In the genomic region with DNA sequence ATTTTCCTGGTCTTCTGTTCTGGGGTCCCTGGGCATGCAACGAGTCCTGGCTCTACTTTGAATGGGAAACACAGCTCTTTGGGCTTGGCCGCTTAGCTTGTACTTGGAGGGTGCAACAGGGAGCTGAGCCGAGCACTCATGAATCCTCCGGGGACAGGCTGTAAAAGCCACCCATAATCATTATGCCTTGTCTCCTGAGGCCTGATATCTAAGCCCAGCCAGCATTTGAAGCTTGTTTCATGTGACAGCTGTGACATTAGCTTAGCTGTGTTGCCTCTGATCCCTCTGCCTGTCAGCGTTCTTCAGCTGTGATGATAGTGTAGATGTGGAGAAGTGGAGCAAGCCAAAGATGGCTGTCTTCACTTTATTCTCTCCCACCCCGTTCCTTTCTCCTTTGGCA, we compare ENCODE assay signal across 15 mouse cellular contexts. TPM values are rescaled to one million over a fixed set of nuclear protein-coding genes. Genes with fewer than 3 reads are reported as not detected.
DNase-seq lines count a peak whose midpoint lies in the region; ATAC-seq and TF ChIP-seq lines count a peak whose summit lies in the region.
"Had no signal": no experiment of that assay in that cellular context is flagged by ENCODE, and none has a peak within 500 bp of the region (broad histone marks: within the 10 kb centered on the region; RNA-seq: fewer than 3 reads in every experiment).

No protein-coding gene starts in this region.

- TF ChIP-seq CTCF in heart, postnatal 0 days (IDR thresholded peaks at IDR 0.05; ENCODE audit: low read depth) = no peak

- H3K4me2 ChIP-seq in embryonic facial prominence, embryonic 14.5 days (ENCODE audit: low read depth, low read length) = no peak overlapping the region
- H3K4me2 ChIP-seq in heart, embryonic 14.5 days (ENCODE audit: low read length) = peak overlapping the region; percentile 37
- H3K4me2 ChIP-seq in heart, postnatal 0 days (ENCODE audit: low read depth, low read length) = peak overlapping the region; percentile 12; the same call in 1 of the 2 replicates
- H3K4me2 ChIP-seq in midbrain, embryonic 16.5 days (ENCODE audit: low read length) = peak overlapping the region; percentile 24

- no peak overlapping the region for H3K27ac ChIP-seq in embryonic facial prominence, embryonic 14.5 days (replicated peaks; ENCODE audit: low read depth, low read length)
- no peak overlapping the region; the same call in 1 of the 2 replicates for H3K27ac ChIP-seq in embryonic facial prominence, embryonic 10.5 days (replicated peaks)
- peak overlapping the region; percentile 63 to 68 for H3K27ac ChIP-seq in heart, embryonic 14.5 days (replicated peaks in 1 of 2; ENCODE audit: control insufficient read depth in 1 of 2, insufficient read depth in 1 of 2, low read depth in 2 of 2, low read length in 2 of 2)
- H3K27ac ChIP-seq in heart, postnatal 0 days (ENCODE audit: low read depth) = peak overlapping the region; percentile 58
- peak overlapping the region; percentile 19; the same call in 1 of the 2 replicates for H3K27ac ChIP-seq in midbrain, embryonic 16.5 days (ENCODE audit: low read length)
- H3K27ac ChIP-seq: limb, embryonic 10.5 days; liver, embryonic 14.5 days; stomach, postnatal 0 days had no signal

- 73% methylated on average over 6 of the region's 6 CpGs for WGBS in embryonic facial prominence, embryonic 14.5 days
- 87% methylated on average over 6 of the region's 6 CpGs for WGBS in embryonic facial prominence, embryonic 10.5 days
- 27% methylated on average over 6 of the region's 6 CpGs for WGBS in heart, embryonic 14.5 days
- 37% methylated on average over 6 of the region's 6 CpGs for WGBS in heart, postnatal 0 days
- WGBS in midbrain, embryonic 16.5 days = 36% methylated on average over 6 of the region's 6 CpGs

- peak; percentile 62 for DNase-seq in embryonic facial prominence, embryonic 14.5 days (ENCODE audit: low spot score)
- no peak for DNase-seq in embryonic facial prominence, embryonic 10.5 days (ENCODE audit: low spot score)
- no peak for DNase-seq in heart, adult 8-10 months (ENCODE audit: low spot score)
- DNase-seq in heart, postnatal 0 days (ENCODE audit: low spot score) = no peak
- no peak for DNase-seq in kidney, postnatal 25 days
- DNase-seq in frontal cortex, postnatal 36 days (ENCODE audit: low spot score in 2 of 2) = no peak
- DNase-seq: cerebellum, adult 11-12 months; kidney, adult 18-20 months; spleen, adult 18-20 months; thymus, postnatal 36 days had no signal

- peaks cover 5% of the 10 kb centered on the region; the same call in 1 of the 2 replicates for H3K9me3 ChIP-seq in embryonic facial prominence, embryonic 14.5 days (ENCODE audit: control insufficient read depth, low read length)
- H3K9me3 ChIP-seq in embryonic facial prominence, embryonic 10.5 days = peaks cover 6% of the 10 kb centered on the region; the same call in 1 of the 2 replicates
- H3K9me3 ChIP-seq in heart, embryonic 14.5 days (ENCODE audit: control insufficient read depth, low read length) = no peaks in the 10 kb centered on the region
- no peaks in the 10 kb centered on the region for H3K9me3 ChIP-seq in heart, postnatal 0 days (replicated peaks; ENCODE audit: control insufficient read depth, low read length)
- no peaks in the 10 kb centered on the region for H3K9me3 ChIP-seq in midbrain, embryonic 16.5 days (replicated peaks; ENCODE audit: control insufficient read depth, low read length, poor library complexity, severe bottlenecking)
- H3K9me3 ChIP-seq: limb, embryonic 10.5 days had no signal

- peaks cover 29% of the 10 kb centered on the region for H3K4me1 ChIP-seq in embryonic facial prominence, embryonic 14.5 days (ENCODE audit: control insufficient read depth, insufficient read depth, low read length)
- peaks cover 64% of the 10 kb centered on the region for H3K4me1 ChIP-seq in embryonic facial prominence, embryonic 10.5 days
- peaks cover 51 to 56% of the 10 kb centered on the region in 2 experiments for H3K4me1 ChIP-seq in heart, embryonic 14.5 days (ENCODE audit: control insufficient read depth in 2 of 2, insufficient read depth in 2 of 2, low read length in 2 of 2)
- H3K4me1 ChIP-seq in heart, postnatal 0 days (ENCODE audit: control insufficient read depth, insufficient read depth) = peaks cover 64% of the 10 kb centered on the region
- H3K4me1 ChIP-seq in midbrain, embryonic 16.5 days (ENCODE audit: control insufficient read depth, insufficient read depth, low read length) = peaks cover 52% of the 10 kb centered on the region

- H3K9ac ChIP-seq in embryonic facial prominence, embryonic 14.5 days (ENCODE audit: low read depth, low read length) = no peak overlapping the region
- peak overlapping the region; percentile 22; the same call in 1 of the 2 replicates for H3K9ac ChIP-seq in heart, embryonic 14.5 days (ENCODE audit: low read length)
- H3K9ac ChIP-seq in heart, postnatal 0 days (replicated peaks; ENCODE audit: low read depth, low read length) = no peak overlapping the region
- no peak overlapping the region for H3K9ac ChIP-seq in midbrain, embryonic 16.5 days (ENCODE audit: low read depth, low read length)
- H3K9ac ChIP-seq: liver, embryonic 14.5 days had no signal

- no peaks in the 10 kb centered on the region for H3K27me3 ChIP-seq in embryonic facial prominence, embryonic 14.5 days (replicated peaks; ENCODE audit: control insufficient read depth, insufficient read depth, low read length)
- H3K27me3 ChIP-seq in embryonic facial prominence, embryonic 10.5 days (replicated peaks; ENCODE audit: low read depth, poor library complexity, severe bottlenecking) = no peaks in the 10 kb centered on the region
- no peaks in the 10 kb centered on the region for H3K27me3 ChIP-seq in heart, embryonic 14.5 days (ENCODE audit: control insufficient read depth, insufficient read depth, low read length)
- no peaks in the 10 kb centered on the region for H3K27me3 ChIP-seq in heart, postnatal 0 days (ENCODE audit: control insufficient read depth, insufficient read depth, low read length)
- H3K27me3 ChIP-seq in midbrain, embryonic 16.5 days (ENCODE audit: control insufficient read depth, insufficient read depth, low read depth, low read length) = no peaks in the 10 kb centered on the region

- no peak for TF ChIP-seq EP300 in heart, postnatal 0 days (IDR thresholded peaks at IDR 0.05; ENCODE audit: low read depth)

- ATAC-seq in embryonic facial prominence, embryonic 14.5 days (ENCODE audit: low read depth) = no peak
- no peak for ATAC-seq in heart, embryonic 14.5 days (ENCODE audit: insufficient number of reproducible peaks, insufficient read depth, low FRiP score, low read depth)
- no peak for ATAC-seq in heart, postnatal 0 days (ENCODE audit: insufficient read depth, low read depth)
- no peak for ATAC-seq in midbrain, embryonic 16.5 days

- H3K36me3 ChIP-seq in embryonic facial prominence, embryonic 14.5 days (ENCODE audit: control insufficient read depth, insufficient read depth, low read length) = peaks cover 12% of the 10 kb centered on the region; the same call in 1 of the 2 replicates
- peaks cover 68% of the 10 kb centered on the region for H3K36me3 ChIP-seq in embryonic facial prominence, embryonic 10.5 days (replicated peaks)
- peaks cover 5% of the 10 kb centered on the region; the same call in 1 of the 2 replicates for H3K36me3 ChIP-seq in heart, embryonic 14.5 days (ENCODE audit: control insufficient read depth, insufficient read depth, low read length)
- no peaks in the 10 kb centered on the region for H3K36me3 ChIP-seq in heart, postnatal 0 days (replicated peaks; ENCODE audit: control insufficient read depth, insufficient read depth, low read length)
- H3K36me3 ChIP-seq in midbrain, embryonic 16.5 days (ENCODE audit: control insufficient read depth, insufficient read depth, low read length) = no peaks in the 10 kb centered on the region

- no peak overlapping the region for H3K4me3 ChIP-seq in embryonic facial prominence, embryonic 14.5 days (ENCODE audit: low read depth, low read length)
- H3K4me3 ChIP-seq in embryonic facial prominence, embryonic 10.5 days = no peak overlapping the region
- no peak overlapping the region for H3K4me3 ChIP-seq in heart, embryonic 14.5 days (ENCODE audit: control insufficient read depth in 1 of 2, insufficient read depth in 1 of 2, low read depth in 1 of 2, low read length in 2 of 2)
- no peak overlapping the region for H3K4me3 ChIP-seq in heart, postnatal 0 days (ENCODE audit: low read depth, low read length)
- H3K4me3 ChIP-seq in midbrain, embryonic 16.5 days (ENCODE audit: low read depth, low read length) = no peak overlapping the region
- H3K4me3 ChIP-seq: limb, embryonic 10.5 days had no signal

RNA-seq across cellular contexts. Expression of a gene that starts 5.3 kb away (rescaled TPM):
- 30.0 and 30.2 TPM in 2 replicates for polyA plus RNA-seq in embryonic facial prominence, embryonic 14.5 days (2014; fragmentation: Nextera tagmentation; extraction: Ambion mirVana)
- 52.7 and 54.5 TPM in 2 replicates for polyA plus RNA-seq in embryonic facial prominence, embryonic 10.5 days (2016; fragmentation: Nextera tagmentation; extraction: Ambion mirVana)
- 23.3 and 30.6 TPM in 2 replicates for polyA plus RNA-seq in heart, embryonic 14.5 days (2014; fragmentation: Nextera tagmentation; extraction: Ambion mirVana)
- total RNA-seq in heart, adult 8-10 months (2022) = 10 to 100 TPM; 14.3 to 18.7 (median 17.6) TPM
- total RNA-seq in heart, postnatal 0 days (2014; rRNA removed; ENCODE audit: low replicate concordance) = 51.1 and 77.3 TPM in 2 replicates
- polyA plus RNA-seq in heart, postnatal 0 days (2015; fragmentation: Nextera tagmentation; extraction: Ambion mirVana) = 27.7 and 29.2 TPM in 2 replicates
- 42.3 and 52.9 TPM in 2 replicates for polyA plus RNA-seq in midbrain, embryonic 16.5 days (2015; fragmentation: Nextera tagmentation; extraction: Ambion mirVana)

RNA-seq across cellular contexts. Expression of a gene that starts 46.7 kb away (rescaled TPM):
- 0.60 and 1.3 TPM in 2 replicates for polyA plus RNA-seq in embryonic facial prominence, embryonic 14.5 days (2014; fragmentation: Nextera tagmentation; extraction: Ambion mirVana)
- 0.63 and 1.2 TPM in 2 replicates for polyA plus RNA-seq in embryonic facial prominence, embryonic 10.5 days (2016; fragmentation: Nextera tagmentation; extraction: Ambion mirVana)
- 0.42 and 0.73 TPM in 2 replicates for polyA plus RNA-seq in heart, embryonic 14.5 days (2014; fragmentation: Nextera tagmentation; extraction: Ambion mirVana)
- total RNA-seq in heart, adult 8-10 months (2022) = under 1 TPM; 0.16 to 0.72 (median 0.50) TPM
- not detected in 2 replicates for total RNA-seq in heart, postnatal 0 days (2014; rRNA removed; ENCODE audit: low replicate concordance)
- 0.23 and 0.26 TPM in 2 replicates for polyA plus RNA-seq in heart, postnatal 0 days (2015; fragmentation: Nextera tagmentation; extraction: Ambion mirVana)
- 6.8 and 8.9 TPM in 2 replicates for polyA plus RNA-seq in midbrain, embryonic 16.5 days (2015; fragmentation: Nextera tagmentation; extraction: Ambion mirVana)

Comparison
In these comparisons a context has a peak if more than half of its experiments do, and no peak if none do; other contexts are left out.
1. H3K27ac ChIP-seq: peak in heart, embryonic 14.5 days (2 of 2), heart, postnatal 0 days (single experiment) and midbrain, embryonic 16.5 days (single experiment); none in embryonic facial prominence, embryonic 14.5 days (single experiment) and embryonic facial prominence, embryonic 10.5 days (single experiment).